Mouse (Mus musculus) hindbrain, embryonic 15.5 days (tissue): Measurements from ENCODE around the gene Fam162a. TPM values are rescaled to one million over a fixed set of nuclear protein-coding genes. Genes with fewer than 3 reads are reported as not detected.

Source experiments
- polyA plus RNA-seq: library from polyadenylated mRNA; unstranded; fragments of >200 nt; fragmentation: Nextera tagmentation; extraction: Ambion mirVana; gene quantifications from 2 replicates; pipeline ENCODE4 v1.2.1, GENCODE M21; 2015

Fam162a gene
- polyA plus RNA-seq, 1 experiment from 2014 or later, result 138 TPM

Other genes with a start within 250 kb of the Fam162a start
- 0.34 and 0.77 TPM in 2 replicates for gene Parp14, start 200.1 kb downstream of the Fam162a start, polyA plus RNA-seq
- 1.8 and 2.8 TPM in 2 replicates for gene Parp9, start 133.1 kb downstream of the Fam162a start, polyA plus RNA-seq
- 1.5 and 2.0 TPM in 2 replicates for gene Dtx3l, start 132.4 kb downstream of the Fam162a start, polyA plus RNA-seq
- gene Kpna1, start 92.8 kb downstream of the Fam162a start, polyA plus RNA-seq, result 67.7 and 72.9 TPM in 2 replicates
- gene Wdr5b, start 30.4 kb downstream of the Fam162a start, polyA plus RNA-seq, result 12.3 and 12.4 TPM in 2 replicates
- 27.6 and 28.8 TPM in 2 replicates for gene Ccdc58, start 91 bp upstream of the Fam162a start, polyA plus RNA-seq
- gene Csta1, start 59.6 kb upstream of the Fam162a start, polyA plus RNA-seq, result 0.06 TPM in 1 of 2 replicates, not detected in the other
- not detected in 2 replicates for gene Stfa2l1, start 85.2 kb upstream of the Fam162a start, polyA plus RNA-seq
- 0.62 and 0.67 TPM in 2 replicates for gene Gm5483, start 112.6 kb upstream of the Fam162a start, polyA plus RNA-seq
- gene Gm5416, start 138.8 kb upstream of the Fam162a start, polyA plus RNA-seq, result not detected in 2 replicates
- gene 2010005H15Rik, start 149.9 kb upstream of the Fam162a start, polyA plus RNA-seq, result not detected in 2 replicates
- gene Stfa1, start 205.4 kb upstream of the Fam162a start, polyA plus RNA-seq, result 1.6 and 2.3 TPM in 2 replicates